Mouse (Mus musculus): ENCODE data around the gene Atp8a1. TPM values are rescaled to one million over a fixed set of nuclear protein-coding genes. Genes with fewer than 3 reads are reported as not detected.

The Atp8a1 gene
- polyA plus RNA-seq, 2 experiments, result 6.9 to 7.1 TPM

DNA sequence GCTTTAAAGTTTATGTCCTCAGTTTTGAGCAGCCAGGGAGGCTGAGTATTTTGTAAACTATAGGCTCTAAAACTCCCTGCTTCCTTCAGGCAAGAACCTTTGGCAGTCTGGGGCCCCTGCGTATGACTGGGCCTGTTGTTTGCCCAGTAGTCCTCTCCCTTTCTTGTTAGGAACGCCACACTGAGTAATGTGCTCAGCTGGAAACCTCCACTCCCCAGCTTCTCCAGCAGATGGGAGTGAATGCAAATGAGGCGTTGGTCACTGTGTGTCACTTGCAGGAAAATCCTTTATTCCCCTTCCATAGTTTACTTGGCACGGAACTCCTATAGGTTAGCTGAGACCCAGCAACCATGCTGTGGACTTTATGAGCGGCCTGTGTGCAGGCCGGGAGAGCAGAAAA lies 4.9 kb downstream of the Atp8a1 start:
- no peak for TF ChIP-seq POLR2A (IDR thresholded peaks at IDR 0.05; ENCODE audit: borderline replicate concordance, extremely low read depth, insufficient read depth, insufficient read length)
- Histone ChIP-seq H3K9me3 (ENCODE audit: control insufficient read depth, low read length) (no peaks in the 10 kb centered on the region), H3K36me3 (ENCODE audit: control insufficient read depth, insufficient read depth, low read length) (no peaks in the 10 kb centered on the region), H3K4me2 (replicated peaks; ENCODE audit: low read depth, low read length, severe bottlenecking) (no peak overlapping the region), H3K9ac (ENCODE audit: low read depth, low read length, severe bottlenecking) (no peak overlapping the region), H3K4me3 (replicated peaks; ENCODE audit: low read length) (no peak overlapping the region), H3K27ac (replicated peaks; ENCODE audit: low read depth, low read length) (no peak overlapping the region), H3K4me1 (ENCODE audit: control insufficient read depth, insufficient read depth, low read length) (peaks cover 12% of the 10 kb centered on the region; the same call in 1 of the 2 replicates), H3K27me3 (ENCODE audit: control insufficient read depth, insufficient read depth, low read length) (peaks cover 19% of the 10 kb centered on the region)
- no peak for ATAC-seq (ENCODE audit: low FRiP score, low read depth)
- no peak for DNase-seq (ENCODE audit: low spot score)
- 40% methylated on average over 6 of the region's 6 CpGs for WGBS

DNA sequence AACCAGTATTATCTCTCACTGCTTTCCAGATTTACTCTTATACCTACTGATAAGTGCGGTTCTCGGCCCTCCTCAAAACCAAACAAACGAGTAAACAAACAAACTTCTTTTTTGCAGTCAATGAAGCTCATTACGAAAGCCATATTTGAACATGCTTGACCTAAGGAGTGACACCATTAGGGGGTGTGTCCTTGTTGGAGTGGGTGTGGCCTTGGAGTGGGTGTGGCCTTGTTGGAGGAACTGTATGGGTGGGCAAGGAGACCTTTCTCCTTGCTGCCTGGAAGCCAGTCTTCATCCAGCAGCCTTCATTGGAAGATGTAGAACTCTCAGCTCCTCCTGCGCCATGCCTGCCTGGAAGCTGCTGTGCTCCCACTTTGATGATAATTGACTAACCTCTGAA lies 13.4 kb downstream of the Atp8a1 start:
- no peaks in the 10 kb centered on the region for H3K36me3 ChIP-seq (ENCODE audit: control insufficient read depth, insufficient read depth, low read length)
- H3K4me1 ChIP-seq (ENCODE audit: control insufficient read depth, insufficient read depth, low read length), result no peaks in the 10 kb centered on the region
- no peaks in the 10 kb centered on the region for H3K27me3 ChIP-seq (ENCODE audit: control insufficient read depth, insufficient read depth, low read length)
- H3K27ac ChIP-seq (replicated peaks; ENCODE audit: low read depth, low read length), result no peak overlapping the region
- no peaks in the 10 kb centered on the region for H3K9me3 ChIP-seq (ENCODE audit: control insufficient read depth, low read length)
- DNase-seq (ENCODE audit: low spot score) (no peak), ATAC-seq (ENCODE audit: low FRiP score, low read depth) (no peak)
- H3K4me2 ChIP-seq (replicated peaks; ENCODE audit: low read depth, low read length, severe bottlenecking), result no peak overlapping the region
- H3K9ac ChIP-seq (ENCODE audit: low read depth, low read length, severe bottlenecking), result no peak overlapping the region
- no peak for TF ChIP-seq POLR2A (IDR thresholded peaks at IDR 0.05; ENCODE audit: borderline replicate concordance, extremely low read depth, insufficient read depth, insufficient read length)
- no peak overlapping the region for H3K4me3 ChIP-seq (replicated peaks; ENCODE audit: low read length)
- 94% methylated on average over 5 of the region's 5 CpGs for WGBS

DNA sequence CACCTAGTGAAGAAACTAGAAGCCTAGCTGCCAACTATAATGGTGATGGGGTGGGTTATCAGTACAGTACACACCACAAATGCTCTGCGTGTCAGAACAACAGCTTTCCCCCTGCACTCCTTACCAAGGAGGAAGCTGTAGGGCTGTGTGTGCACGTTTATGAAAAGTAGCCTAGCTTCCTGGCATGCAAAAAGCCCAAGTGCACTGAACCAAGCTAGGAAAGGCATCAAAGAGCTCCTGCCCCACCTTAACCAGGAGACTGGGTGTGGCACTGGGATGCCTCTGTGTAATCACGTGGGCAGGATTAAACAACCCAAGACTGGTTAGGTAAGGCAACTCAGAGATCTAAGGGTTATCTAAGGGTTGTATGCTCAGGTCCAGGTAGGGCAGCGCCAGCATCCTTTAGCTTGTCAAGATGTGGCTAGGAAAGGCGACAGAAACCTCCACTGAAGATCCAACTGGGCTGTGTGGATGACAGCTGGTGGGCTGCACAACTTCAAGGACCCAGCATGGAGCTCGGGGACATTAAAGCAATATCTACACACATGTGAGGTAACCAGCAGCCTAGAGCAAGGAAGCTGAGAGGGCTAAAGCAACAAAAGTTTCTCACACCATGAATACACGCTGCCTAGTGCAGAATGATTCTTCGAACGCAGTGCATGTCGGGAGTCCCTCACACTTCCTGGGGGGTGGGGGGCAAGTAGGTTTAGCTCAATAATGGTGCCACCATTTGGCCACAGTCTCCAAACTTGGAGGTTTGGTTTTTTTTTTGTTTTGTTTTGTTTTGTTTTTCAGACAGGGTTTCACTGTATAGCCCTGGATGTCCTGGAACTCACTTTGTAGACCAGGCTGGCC lies 15.7 kb downstream of the Atp8a1 start:
- Histone ChIP-seq H3K4me3 (replicated peaks; ENCODE audit: low read length) (no peak overlapping the region), H3K9me3 (ENCODE audit: control insufficient read depth, low read length) (no peaks in the 10 kb centered on the region), H3K27me3 (ENCODE audit: control insufficient read depth, insufficient read depth, low read length) (no peaks in the 10 kb centered on the region), H3K4me2 (replicated peaks; ENCODE audit: low read depth, low read length, severe bottlenecking) (no peak overlapping the region), H3K27ac (replicated peaks; ENCODE audit: low read depth, low read length) (no peak overlapping the region), H3K36me3 (ENCODE audit: control insufficient read depth, insufficient read depth, low read length) (no peaks in the 10 kb centered on the region), H3K4me1 (ENCODE audit: control insufficient read depth, insufficient read depth, low read length) (no peaks in the 10 kb centered on the region), H3K9ac (ENCODE audit: low read depth, low read length, severe bottlenecking) (no peak overlapping the region)
- no peak for TF ChIP-seq POLR2A (IDR thresholded peaks at IDR 0.05; ENCODE audit: borderline replicate concordance, extremely low read depth, insufficient read depth, insufficient read length)
- ATAC-seq (ENCODE audit: low FRiP score, low read depth), result no peak
- WGBS, result 79% methylated on average over 10 of the region's 10 CpGs
- DNase-seq (ENCODE audit: low spot score), result no peak

DNA sequence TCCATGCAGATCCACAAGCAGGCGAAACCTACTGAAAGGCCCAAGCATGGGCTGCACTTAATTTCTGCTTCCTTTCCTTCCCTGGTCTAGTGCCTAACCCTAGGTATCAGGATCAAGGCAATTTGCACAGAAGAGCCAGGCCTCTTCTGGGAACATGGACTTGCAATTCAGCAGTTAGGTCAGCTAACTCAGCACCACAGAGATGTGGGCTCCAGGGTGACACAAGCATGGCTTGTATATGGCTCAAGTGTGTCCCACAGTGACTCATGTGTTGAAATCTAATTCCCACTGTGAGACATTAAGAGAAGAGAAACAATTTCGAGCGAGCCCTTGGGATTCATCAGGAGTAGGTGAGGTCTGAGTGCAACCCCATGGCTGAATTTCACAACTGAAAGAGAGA lies 18.9 kb downstream of the Atp8a1 start:
- ATAC-seq (ENCODE audit: low FRiP score, low read depth) (no peak), DNase-seq (ENCODE audit: low spot score) (no peak)
- Histone ChIP-seq H3K4me2 (replicated peaks; ENCODE audit: low read depth, low read length, severe bottlenecking) (no peak overlapping the region), H3K27me3 (ENCODE audit: control insufficient read depth, insufficient read depth, low read length) (no peaks in the 10 kb centered on the region), H3K4me1 (ENCODE audit: control insufficient read depth, insufficient read depth, low read length) (no peaks in the 10 kb centered on the region), H3K36me3 (ENCODE audit: control insufficient read depth, insufficient read depth, low read length) (no peaks in the 10 kb centered on the region), H3K4me3 (replicated peaks; ENCODE audit: low read length) (no peak overlapping the region), H3K9ac (ENCODE audit: low read depth, low read length, severe bottlenecking) (no peak overlapping the region), H3K27ac (replicated peaks; ENCODE audit: low read depth, low read length) (no peak overlapping the region), H3K9me3 (ENCODE audit: control insufficient read depth, low read length) (no peaks in the 10 kb centered on the region)
- TF ChIP-seq POLR2A (IDR thresholded peaks at IDR 0.05; ENCODE audit: borderline replicate concordance, extremely low read depth, insufficient read depth, insufficient read length), result no peak
- WGBS, result 93% methylated on average over 3 of the region's 3 CpGs

DNA sequence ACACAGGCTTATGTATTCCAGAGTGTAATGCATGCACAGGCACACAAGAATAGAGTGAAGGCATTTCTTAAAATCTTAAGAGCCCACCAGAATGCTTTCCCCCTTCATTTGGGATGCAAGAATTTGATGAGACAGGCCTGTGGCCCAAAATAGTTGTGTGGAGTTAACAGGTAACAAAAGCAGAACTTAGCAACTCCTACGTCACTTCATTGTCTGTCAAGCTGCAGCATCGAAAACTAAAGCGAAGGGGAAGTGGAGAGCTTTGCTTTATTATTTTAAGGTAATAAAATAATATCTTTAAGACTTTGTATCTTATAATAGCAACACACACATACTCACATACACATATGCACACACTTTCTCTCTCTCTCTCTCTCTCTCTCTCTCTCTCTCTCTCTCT lies 20.3 kb downstream of the Atp8a1 start:
- no peak overlapping the region for H3K9ac ChIP-seq (ENCODE audit: low read depth, low read length, severe bottlenecking)
- 88% methylated on average over 3 of the region's 3 CpGs for WGBS
- DNase-seq (ENCODE audit: low spot score) (no peak), ATAC-seq (ENCODE audit: low FRiP score, low read depth) (no peak)
- no peaks in the 10 kb centered on the region for H3K4me1 ChIP-seq (ENCODE audit: control insufficient read depth, insufficient read depth, low read length)
- TF ChIP-seq POLR2A (IDR thresholded peaks at IDR 0.05; ENCODE audit: borderline replicate concordance, extremely low read depth, insufficient read depth, insufficient read length), result no peak
- no peak overlapping the region for H3K27ac ChIP-seq (replicated peaks; ENCODE audit: low read depth, low read length)
- H3K27me3 ChIP-seq (ENCODE audit: control insufficient read depth, insufficient read depth, low read length), result no peaks in the 10 kb centered on the region
- no peaks in the 10 kb centered on the region for H3K36me3 ChIP-seq (ENCODE audit: control insufficient read depth, insufficient read depth, low read length)
- H3K9me3 ChIP-seq (ENCODE audit: control insufficient read depth, low read length), result no peaks in the 10 kb centered on the region
- no peak overlapping the region for H3K4me2 ChIP-seq (replicated peaks; ENCODE audit: low read depth, low read length, severe bottlenecking)
- H3K4me3 ChIP-seq (replicated peaks; ENCODE audit: low read length), result no peak overlapping the region

Measured in limb, embryonic 14.5 days (tissue).